In the genomic region with DNA sequence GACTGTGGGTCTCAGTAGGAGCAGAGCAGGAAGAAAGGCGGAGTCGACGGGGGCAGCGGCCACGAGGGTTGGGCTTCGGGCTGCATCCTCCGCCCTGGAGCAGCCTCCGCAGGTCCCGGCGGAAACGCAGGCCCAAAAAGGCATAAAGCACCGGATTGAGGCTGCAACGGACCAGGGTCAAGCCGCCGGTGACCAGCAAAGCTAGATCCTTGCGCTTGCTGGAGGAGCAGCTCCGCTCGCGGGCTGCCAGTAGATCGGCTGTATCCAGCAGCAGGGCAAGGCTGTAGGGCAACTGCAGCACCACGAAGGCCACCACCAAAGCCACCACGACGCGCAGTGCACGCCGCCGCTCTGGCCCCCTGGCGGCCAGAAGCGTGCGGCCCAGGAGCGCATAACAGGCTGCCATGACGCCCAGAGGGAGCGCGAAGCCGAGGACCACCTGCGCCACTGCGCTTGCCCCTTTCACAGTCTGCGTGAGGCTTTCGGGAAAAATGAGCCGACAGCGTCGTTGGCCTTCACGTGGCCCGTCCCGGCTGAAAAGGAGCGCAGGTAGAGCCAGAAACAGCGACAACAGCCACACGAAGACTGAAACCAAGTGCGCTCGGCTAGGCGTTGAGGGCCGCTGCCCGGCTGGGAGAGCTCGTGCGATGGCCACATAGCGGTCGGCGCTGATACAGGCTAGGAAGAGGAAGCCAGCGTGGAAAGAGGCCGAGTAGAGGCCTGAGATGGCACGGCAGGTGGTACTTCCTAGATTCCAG, we compare ENCODE assay signal across 8 mouse cellular contexts. TPM values are rescaled to one million over a fixed set of nuclear protein-coding genes. Genes with fewer than 3 reads are reported as not detected.
DNase-seq lines count a peak whose midpoint lies in the region; ATAC-seq and TF ChIP-seq lines count a peak whose summit lies in the region.

No protein-coding gene starts in this region.

- H3K9ac ChIP-seq in embryonic facial prominence, embryonic 12.5 days: peak overlapping the region; percentile 30; the same call in 1 of the 2 replicates
- H3K9ac ChIP-seq in liver, embryonic 14.5 days (replicated peaks): no peak overlapping the region

- H3K27ac ChIP-seq in embryonic facial prominence, embryonic 12.5 days: peak overlapping the region; percentile 26; the same call in 1 of the 2 replicates
- H3K27ac ChIP-seq in heart, embryonic 10.5 days: peak overlapping the region; percentile 78
- peak overlapping the region; percentile 65 for H3K27ac ChIP-seq in kidney, adult 2 months (ENCODE audit: insufficient read depth, low read depth, low read length)
- no peak overlapping the region for H3K27ac ChIP-seq in liver, embryonic 14.5 days

- H3K9me3 ChIP-seq in embryonic facial prominence, embryonic 12.5 days: no peaks in the 10 kb centered on the region
- no peaks in the 10 kb centered on the region for H3K9me3 ChIP-seq in heart, embryonic 10.5 days
- no peaks in the 10 kb centered on the region for H3K9me3 ChIP-seq in liver, embryonic 14.5 days (ENCODE audit: control insufficient read depth, low read length)

- peaks cover 60% of the 10 kb centered on the region for H3K4me1 ChIP-seq in embryonic facial prominence, embryonic 12.5 days
- peaks cover 88% of the 10 kb centered on the region for H3K4me1 ChIP-seq in heart, embryonic 10.5 days
- H3K4me1 ChIP-seq in kidney, adult 2 months (ENCODE audit: control insufficient read depth, insufficient read depth, low read length): peaks cover 26% of the 10 kb centered on the region; the same call in 1 of the 2 replicates
- peaks cover 0 to 12% of the 10 kb centered on the region in 2 experiments; a peak in 2 of 4 replicates for H3K4me1 ChIP-seq in liver, embryonic 14.5 days (replicated peaks; ENCODE audit: control insufficient read depth in 2 of 2, insufficient read depth in 2 of 2, low read length in 1 of 2)

- DNase-seq in B cell, adult 2 months: peak; percentile 84 to 86
- DNase-seq in adrenal gland, adult 8-10 months: peak; percentile 76
- DNase-seq in heart, embryonic 10.5 days (ENCODE audit: low spot score): peak; percentile 92
- DNase-seq in kidney, adult 2 months: peak; percentile 89
- peak in 2 of 3 experiments; percentile 41 to 43 for DNase-seq in liver, embryonic 14.5 days (ENCODE audit: low read depth in 3 of 3, low spot score in 3 of 3)
- peak; percentile 91 for DNase-seq in naive thymus-derived CD4-positive, alpha-beta T cell, adult 2 months (ENCODE audit: low read depth)
- peak; percentile 82 for DNase-seq in testis, postnatal 10 days (ENCODE audit: low spot score)

- peak overlapping the region; percentile 68 for H3K4me2 ChIP-seq in embryonic facial prominence, embryonic 12.5 days (replicated peaks)
- peak overlapping the region; percentile 45 for H3K4me2 ChIP-seq in liver, embryonic 14.5 days (ENCODE audit: low read depth)

- peaks cover 79% of the 10 kb centered on the region for H3K27me3 ChIP-seq in embryonic facial prominence, embryonic 12.5 days
- H3K27me3 ChIP-seq in heart, embryonic 10.5 days (ENCODE audit: insufficient read depth, poor library complexity, severe bottlenecking): peaks cover 75% of the 10 kb centered on the region
- H3K27me3 ChIP-seq in kidney, adult 2 months (replicated peaks; ENCODE audit: control insufficient read depth, insufficient read depth, low read length): no peaks in the 10 kb centered on the region
- peaks cover 97% of the 10 kb centered on the region for H3K27me3 ChIP-seq in liver, embryonic 14.5 days (ENCODE audit: control insufficient read depth, insufficient read depth, low read length)

- H3K36me3 ChIP-seq in embryonic facial prominence, embryonic 12.5 days: no peaks in the 10 kb centered on the region
- H3K36me3 ChIP-seq in heart, embryonic 10.5 days: no peaks in the 10 kb centered on the region
- H3K36me3 ChIP-seq in kidney, adult 2 months (ENCODE audit: control insufficient read depth, insufficient read depth, low read length): no peaks in the 10 kb centered on the region
- H3K36me3 ChIP-seq in liver, embryonic 14.5 days (replicated peaks; ENCODE audit: control insufficient read depth, insufficient read depth, low read depth): no peaks in the 10 kb centered on the region

- ATAC-seq in embryonic facial prominence, embryonic 12.5 days (ENCODE audit: insufficient number of reproducible peaks, insufficient read depth, low FRiP score, low TSS enrichment): peak; percentile 37; the same call in 1 of the 2 replicates
- peak; percentile 52 for ATAC-seq in liver, embryonic 14.5 days (ENCODE audit: insufficient read depth)

- TF ChIP-seq CTCF in kidney, adult 2 months (conservative IDR thresholded peaks at IDR 0.05; ENCODE audit: insufficient read depth, insufficient read length, low read depth, low read length): peak; percentile 71
- peak; percentile 93 for TF ChIP-seq CTCF in liver, embryonic 14.5 days (IDR thresholded peaks at IDR 0.05; ENCODE audit: low read depth)

- H3K4me3 ChIP-seq in embryonic facial prominence, embryonic 12.5 days: peak overlapping the region; percentile 30
- H3K4me3 ChIP-seq in heart, embryonic 10.5 days: peak overlapping the region; percentile 51
- peak overlapping the region; percentile 51 for H3K4me3 ChIP-seq in kidney, adult 2 months (ENCODE audit: insufficient read depth, low read depth, low read length)
- peak overlapping the region in 1 of 2 experiments; percentile 26; a peak in 1 of 4 replicates for H3K4me3 ChIP-seq in liver, embryonic 14.5 days (ENCODE audit: insufficient read depth in 1 of 2, low read depth in 2 of 2, low read length in 2 of 2)

- TF ChIP-seq EP300 in liver, embryonic 14.5 days (IDR thresholded peaks at IDR 0.05; ENCODE audit: low read depth): no peak

- no peak for TF ChIP-seq POLR2A in kidney, adult 2 months (IDR thresholded peaks at IDR 0.05; ENCODE audit: low read depth, low read length)

- under 1% methylated on average over 61 of the region's 61 CpGs for WGBS in embryonic facial prominence, embryonic 12.5 days
- 2% methylated on average over 61 of the region's 61 CpGs for WGBS in heart, embryonic 10.5 days
- 7% methylated on average over 61 of the region's 61 CpGs for WGBS in kidney, adult 2 months
- WGBS in liver, embryonic 14.5 days (ENCODE audit: insufficient replicate concordance): 2% methylated on average over 61 of the region's 61 CpGs

RNA-seq across cellular contexts. Expression of gene Ccr10, which starts 1.4 kb away (rescaled TPM):
- under 1 TPM; 0.15 to 0.70 (median 0.36) TPM for total RNA-seq in adrenal gland, adult 8-10 months (2022)
- polyA plus RNA-seq in embryonic facial prominence, embryonic 12.5 days (2016; fragmentation: Nextera tagmentation; extraction: Ambion mirVana): 0.13 and 0.24 TPM in 2 replicates
- polyA plus RNA-seq in heart, embryonic 10.5 days (2016; fragmentation: Nextera tagmentation; extraction: Ambion mirVana): 0.16 and 0.19 TPM in 2 replicates
- polyA plus RNA-seq in kidney, adult 2 months (2012; rRNA removed): 0.33 and 0.34 TPM in 2 replicates
- polyA plus RNA-seq in liver, embryonic 14.5 days (2012; rRNA removed): not detected in 2 replicates
- not detected in 2 replicates for polyA plus RNA-seq in liver, embryonic 14.5 days (2014; fragmentation: Nextera tagmentation; extraction: Ambion mirVana)

RNA-seq across cellular contexts. Expression of gene Plekhh3, which starts 2.7 kb away (rescaled TPM):
- total RNA-seq in adrenal gland, adult 8-10 months (2022): 10 to 100 TPM; 26.9 to 44.3 (median 30.4) TPM
- polyA plus RNA-seq in embryonic facial prominence, embryonic 12.5 days (2016; fragmentation: Nextera tagmentation; extraction: Ambion mirVana): 10.3 and 11.9 TPM in 2 replicates
- polyA plus RNA-seq in heart, embryonic 10.5 days (2016; fragmentation: Nextera tagmentation; extraction: Ambion mirVana): 5.6 and 6.4 TPM in 2 replicates
- polyA plus RNA-seq in kidney, adult 2 months (2012; rRNA removed): 19.3 and 22.7 TPM in 2 replicates
- polyA plus RNA-seq in liver, embryonic 14.5 days (2012; rRNA removed): 1.1 TPM in 2 replicates
- 1.0 TPM in 2 replicates for polyA plus RNA-seq in liver, embryonic 14.5 days (2014; fragmentation: Nextera tagmentation; extraction: Ambion mirVana)

RNA-seq across cellular contexts. Expression of gene Cntnap1, which starts 3.5 kb away (rescaled TPM):
- 1 to 10 TPM; 5.7 to 7.4 (median 6.4) TPM for total RNA-seq in adrenal gland, adult 8-10 months (2022)
- polyA plus RNA-seq in embryonic facial prominence, embryonic 12.5 days (2016; fragmentation: Nextera tagmentation; extraction: Ambion mirVana): 0.50 and 0.60 TPM in 2 replicates
- polyA plus RNA-seq in heart, embryonic 10.5 days (2016; fragmentation: Nextera tagmentation; extraction: Ambion mirVana): 0.39 and 0.44 TPM in 2 replicates
- polyA plus RNA-seq in kidney, adult 2 months (2012; rRNA removed): 3.4 and 3.6 TPM in 2 replicates
- 0.11 and 0.16 TPM in 2 replicates for polyA plus RNA-seq in liver, embryonic 14.5 days (2012; rRNA removed)
- 0.08 TPM in 1 of 2 replicates, not detected in the other for polyA plus RNA-seq in liver, embryonic 14.5 days (2014; fragmentation: Nextera tagmentation; extraction: Ambion mirVana)

RNA-seq across cellular contexts. Expression of gene Tubg2, which starts 18.1 kb away (rescaled TPM):
- total RNA-seq in adrenal gland, adult 8-10 months (2022): 10 to 100 TPM in 2 of 4 experiments, 1 to 10 TPM in 2; 6.1 to 11.1 (median 9.9) TPM
- 9.4 and 10.8 TPM in 2 replicates for polyA plus RNA-seq in embryonic facial prominence, embryonic 12.5 days (2016; fragmentation: Nextera tagmentation; extraction: Ambion mirVana)
- 3.0 and 4.2 TPM in 2 replicates for polyA plus RNA-seq in heart, embryonic 10.5 days (2016; fragmentation: Nextera tagmentation; extraction: Ambion mirVana)
- polyA plus RNA-seq in kidney, adult 2 months (2012; rRNA removed): 1.4 and 1.8 TPM in 2 replicates
- 0.13 and 0.14 TPM in 2 replicates for polyA plus RNA-seq in liver, embryonic 14.5 days (2012; rRNA removed)
- polyA plus RNA-seq in liver, embryonic 14.5 days (2014; fragmentation: Nextera tagmentation; extraction: Ambion mirVana): not detected in 2 replicates

RNA-seq across cellular contexts. Expression of gene Ezh1, which starts 52.5 kb away (rescaled TPM):
- 10 to 100 TPM; 39.9 to 59.3 (median 47.7) TPM for total RNA-seq in adrenal gland, adult 8-10 months (2022)
- 15.6 and 17.3 TPM in 2 replicates for polyA plus RNA-seq in embryonic facial prominence, embryonic 12.5 days (2016; fragmentation: Nextera tagmentation; extraction: Ambion mirVana)
- polyA plus RNA-seq in heart, embryonic 10.5 days (2016; fragmentation: Nextera tagmentation; extraction: Ambion mirVana): 12.9 and 13.3 TPM in 2 replicates
- 44.8 and 48.5 TPM in 2 replicates for polyA plus RNA-seq in kidney, adult 2 months (2012; rRNA removed)
- polyA plus RNA-seq in liver, embryonic 14.5 days (2012; rRNA removed): 6.8 and 8.8 TPM in 2 replicates
- polyA plus RNA-seq in liver, embryonic 14.5 days (2014; fragmentation: Nextera tagmentation; extraction: Ambion mirVana): 7.9 and 8.1 TPM in 2 replicates

Comparison
In these comparisons a context has a peak if more than half of its experiments do, and no peak if none do; other contexts are left out.
1. DNase-seq: peak in every context shown above with its lines; median percentile 92 in heart, embryonic 10.5 days; 91 in naive thymus-derived CD4-positive, alpha-beta T cell, adult 2 months; 89 in kidney, adult 2 months; 85 in B cell, adult 2 months; 82 in testis, postnatal 10 days; 76 in adrenal gland, adult 8-10 months; 42 in liver, embryonic 14.5 days.